Mouse (Mus musculus) cerebellum, adult 2 months (tissue): ENCODE data around the gene Tmc3. TPM values are rescaled to one million over a fixed set of nuclear protein-coding genes. Genes with fewer than 3 reads are reported as not detected.

ENCODE experiments used
- DNase-seq, 2 experiments: peaks; one replicate each; pipeline ENCODE4 v3.0.0; 2021
- H3K27ac ChIP-seq: fragments of 200-500 bp; 2 replicates; pipeline ENCODE4 v1.5.1; 2012; ENCODE audit warnings: low read length, control low read depth, inconsistent platforms; ENCODE audit not compliant: insufficient read depth
- H3K27me3 ChIP-seq: fragments of 200-500 bp; 2 replicates; pipeline ENCODE4 v1.6.1; 2012; ENCODE audit warnings: inconsistent platforms, mild to moderate bottlenecking, low read length, moderate library complexity; ENCODE audit not compliant: control insufficient read depth, insufficient read depth
- H3K4me1 ChIP-seq: fragments of 200-500 bp; 2 replicates; pipeline ENCODE4 v1.6.1; 2011; ENCODE audit warnings: low read length; ENCODE audit not compliant: control insufficient read depth, insufficient read depth
- H3K4me3 ChIP-seq: fragments of 200-500 bp; replicated peaks from 2 replicates; pipeline ENCODE3; 2011; ENCODE audit warnings: mild to moderate bottlenecking, low read depth, low read length, control low read depth; ENCODE audit not compliant: insufficient read depth
- CTCF ChIP-seq: fragments of 200-500 bp; IDR thresholded peaks from 2 replicates; pipeline ENCODE4 v1.5.1; 2011; ENCODE audit warnings: low read depth, mild to moderate bottlenecking, control low read depth, low read length, moderate library complexity, borderline replicate concordance; ENCODE audit not compliant: insufficient read depth
- POLR2A ChIP-seq: fragments of 200-500 bp; IDR thresholded peaks from 2 replicates; pipeline ENCODE4 v1.6.1; 2011; ENCODE audit warnings: low read length, control low read depth, borderline replicate concordance; ENCODE audit not compliant: insufficient read depth
- WGBS: fragments of 180-500 bp; shearing (Covaris S2); methylation state at CpG from one replicate; pipeline ENCODE4 v1.1.7; 2018; 5-methylcytosine and 5-hydroxymethylcytosine counted together
- polyA plus RNA-seq: library from polyadenylated mRNA; depleted of rRNA; stranded (reverse); fragments of >200 nt; gene quantifications from 2 replicates; pipeline ENCODE4 v1.2.3, GENCODE M21; 2012

Tmc3 gene
- polyA plus RNA-seq, 1 experiment = 0.61 TPM

DNA sequence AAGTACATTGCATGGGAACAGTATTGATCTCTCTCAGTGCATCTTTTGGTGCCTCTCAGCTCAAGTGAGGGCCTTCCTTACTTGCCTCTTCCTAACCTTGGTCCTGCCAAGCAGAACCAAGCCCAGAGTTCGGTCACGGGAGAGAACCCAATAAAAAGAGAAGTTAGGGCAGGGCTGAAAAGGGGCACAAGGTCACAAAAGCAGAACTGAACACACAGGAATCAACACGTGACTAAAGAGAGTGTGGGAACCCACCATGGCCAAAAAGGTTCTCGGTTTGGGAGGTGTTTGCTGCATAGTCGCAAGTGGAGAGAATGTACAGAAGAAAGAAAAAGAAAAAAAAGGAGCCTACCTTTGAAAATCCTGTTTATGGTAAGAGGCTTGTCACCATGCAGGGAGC lies 60.7 kb downstream of the Tmc3 start:
- no peak for DNase-seq
- no peaks in the 10 kb centered on the region; the same call in 1 of the 2 replicates for H3K4me1 ChIP-seq
- 80% methylated on average over 5 of the region's 5 CpGs for WGBS
- no peak overlapping the region for H3K27ac ChIP-seq
- no peak overlapping the region for H3K4me3 ChIP-seq
- TF ChIP-seq CTCF (no peak), POLR2A (no peak)
- H3K27me3 ChIP-seq = no peaks in the 10 kb centered on the region

DNA sequence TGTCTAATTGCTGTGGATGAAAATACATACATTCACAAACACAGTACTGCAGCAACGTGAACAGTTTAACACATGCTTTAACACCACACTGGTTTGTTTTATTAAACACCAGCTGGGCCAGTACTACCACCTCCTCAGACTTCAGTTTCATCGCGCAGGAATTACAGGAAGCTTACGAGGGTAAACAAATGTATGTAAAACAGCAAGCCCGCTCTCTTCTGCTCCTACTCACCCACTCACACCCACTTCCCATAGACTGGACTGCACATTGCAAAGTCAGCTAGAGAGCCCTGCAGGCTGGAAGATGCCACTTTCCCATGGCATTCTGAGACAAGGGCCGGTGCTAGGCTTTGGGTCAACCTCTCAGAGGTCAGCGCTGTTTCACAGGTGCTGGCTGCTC lies 64.1 kb downstream of the Tmc3 start:
- no peak for DNase-seq
- Histone ChIP-seq H3K4me3 (no peak overlapping the region), H3K27me3 (no peaks in the 10 kb centered on the region), H3K4me1 (peaks cover 5% of the 10 kb centered on the region; the same call in 1 of the 2 replicates), H3K27ac (no peak overlapping the region)
- TF ChIP-seq CTCF (no peak), POLR2A (no peak)
- WGBS = 85% methylated on average over 7 of the region's 7 CpGs

DNA sequence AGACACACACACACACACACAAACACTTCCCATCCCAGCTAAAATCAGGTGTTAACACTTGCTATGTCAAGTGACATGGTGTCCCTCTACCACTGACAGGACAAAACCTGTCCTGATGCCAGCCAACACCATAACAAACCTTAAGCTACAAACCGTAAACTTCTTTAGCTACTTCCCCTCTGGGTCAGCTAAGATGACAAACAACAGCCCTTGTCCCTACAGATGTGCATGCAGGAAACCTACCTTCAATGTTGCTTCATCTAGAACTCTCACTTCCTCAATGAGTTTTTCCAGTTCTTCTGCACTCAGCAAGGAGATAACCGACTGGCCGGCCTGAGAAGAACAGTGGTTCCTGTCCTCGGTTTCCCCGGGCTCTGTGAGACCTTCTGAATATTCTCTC lies 65.9 kb downstream of the Tmc3 start:
- Histone ChIP-seq H3K4me3 (no peak overlapping the region), H3K27me3 (no peaks in the 10 kb centered on the region), H3K27ac (no peak overlapping the region), H3K4me1 (peaks cover 5% of the 10 kb centered on the region; the same call in 1 of the 2 replicates)
- WGBS = 87% methylated on average over 5 of the region's 5 CpGs
- no peak for DNase-seq
- TF ChIP-seq POLR2A = no peak
- no peak for TF ChIP-seq CTCF

DNA sequence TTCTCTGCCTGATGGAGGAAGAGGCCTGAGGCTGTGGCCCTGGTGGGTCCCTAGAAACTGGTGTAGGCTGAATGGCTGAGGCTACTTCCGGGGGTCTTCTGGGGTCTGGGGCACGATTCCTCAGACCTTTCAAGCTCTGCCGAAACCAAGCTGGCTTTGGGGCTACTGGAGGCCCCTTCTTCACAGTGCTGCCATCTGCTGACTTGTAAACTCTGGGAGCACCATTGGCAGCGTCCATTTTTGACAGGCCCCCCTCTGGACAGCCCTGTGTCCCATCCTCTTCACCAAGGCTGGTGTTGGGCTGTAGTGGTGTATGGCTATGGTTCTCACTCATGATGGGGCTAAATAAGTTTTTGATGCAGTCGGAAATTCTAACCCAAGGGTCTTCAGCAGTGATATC lies 67.8 kb downstream of the Tmc3 start:
- no peaks in the 10 kb centered on the region for H3K27me3 ChIP-seq
- no peak overlapping the region for H3K4me3 ChIP-seq
- TF ChIP-seq POLR2A (no peak), CTCF (no peak)
- DNase-seq = no peak
- H3K4me1 ChIP-seq = peaks cover 5% of the 10 kb centered on the region; the same call in 1 of the 2 replicates
- no peak overlapping the region; the same call in 1 of the 2 replicates for H3K27ac ChIP-seq
- 67% methylated on average over 5 of the region's 5 CpGs for WGBS

DNA sequence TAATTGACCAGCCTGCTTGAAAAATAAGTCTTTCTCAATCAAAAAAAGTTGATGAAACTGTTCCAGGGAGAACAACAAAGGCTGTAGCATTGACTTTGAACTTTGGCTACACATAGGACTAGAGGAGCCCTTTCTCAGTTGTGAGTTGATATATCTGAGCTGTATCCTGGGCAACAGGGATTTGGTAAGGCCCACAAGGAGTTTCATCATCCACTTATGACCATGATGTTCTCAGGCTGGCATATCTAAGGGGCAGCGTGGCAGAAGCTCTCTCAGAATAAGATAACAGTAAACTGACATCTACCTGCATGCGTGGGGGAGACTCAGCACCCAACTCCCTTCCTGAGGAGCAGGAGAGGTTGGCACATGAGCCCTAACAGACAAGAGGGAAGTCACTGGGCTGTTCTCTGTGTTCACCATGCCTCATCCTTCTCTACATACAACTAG lies 68.9 kb downstream of the Tmc3 start:
- DNase-seq = no peak
- 88% methylated on average over 2 of the region's 2 CpGs for WGBS
- Histone ChIP-seq H3K4me1 (peaks cover 5% of the 10 kb centered on the region; the same call in 1 of the 2 replicates), H3K27me3 (no peaks in the 10 kb centered on the region), H3K27ac (no peak overlapping the region), H3K4me3 (no peak overlapping the region)
- TF ChIP-seq CTCF = no peak
- TF ChIP-seq POLR2A = no peak

DNA sequence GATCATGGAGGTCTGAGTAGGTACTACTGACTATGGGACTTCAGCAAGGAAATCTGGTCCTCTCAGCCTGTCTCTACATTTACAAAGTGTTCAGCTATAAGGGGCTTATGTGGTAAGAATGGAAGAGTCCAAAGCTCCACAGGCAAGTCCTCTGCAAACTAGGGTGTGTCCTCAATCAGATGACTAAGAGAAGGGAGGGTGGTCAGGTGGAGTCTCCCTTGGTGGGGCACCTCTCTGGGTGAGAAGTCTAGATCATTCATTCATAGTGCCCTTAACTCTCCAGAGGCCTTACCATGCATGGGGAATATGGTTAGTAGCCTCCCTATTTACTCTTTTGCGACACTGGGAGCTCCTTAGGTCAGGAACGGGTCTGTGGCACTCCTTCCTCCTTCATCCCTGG lies 69.5 kb downstream of the Tmc3 start:
- Histone ChIP-seq H3K4me3 (no peak overlapping the region), H3K27me3 (no peaks in the 10 kb centered on the region), H3K27ac (no peak overlapping the region), H3K4me1 (peaks cover 10% of the 10 kb centered on the region; the same call in 1 of the 2 replicates)
- no peak for DNase-seq
- TF ChIP-seq CTCF = no peak
- no peak for TF ChIP-seq POLR2A
- 84% methylated on average over 2 of the region's 2 CpGs for WGBS

DNA sequence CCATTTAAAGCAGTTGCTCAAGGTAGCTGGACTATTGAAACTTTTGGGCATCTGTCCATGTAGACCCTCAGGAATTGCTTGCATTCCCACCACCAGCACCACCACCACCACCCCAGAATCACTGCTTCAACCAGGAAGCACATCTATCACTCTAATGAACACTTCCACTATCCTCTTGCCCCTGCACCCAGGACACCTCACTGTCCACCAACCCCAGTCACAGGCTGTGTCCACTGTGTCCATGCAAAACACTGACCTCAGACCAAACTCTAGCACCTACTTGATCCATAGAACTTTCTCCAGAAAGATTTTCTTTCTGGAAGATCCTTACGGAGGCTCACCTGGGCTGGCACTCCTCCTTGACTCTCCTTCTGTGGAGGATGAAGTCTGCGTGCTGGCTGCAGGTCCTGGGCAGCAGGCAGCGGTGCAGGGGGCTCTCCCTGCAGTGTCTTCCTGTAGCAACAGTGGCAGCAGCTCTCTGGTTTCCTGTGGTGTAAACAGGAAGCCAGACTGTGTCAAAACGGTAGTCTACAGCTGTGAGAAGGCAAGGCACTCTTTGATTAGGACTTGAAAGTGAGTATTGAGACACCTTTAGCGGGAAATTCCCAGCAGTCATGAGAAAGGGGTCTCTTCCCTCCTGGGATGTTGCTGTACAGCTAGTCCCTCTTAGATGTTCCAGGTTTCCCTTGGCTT lies 70.4 kb downstream of the Tmc3 start:
- H3K4me1 ChIP-seq = peaks cover 17% of the 10 kb centered on the region
- 55% methylated on average over 5 of the region's 5 CpGs for WGBS
- TF ChIP-seq CTCF = no peak
- DNase-seq = no peak
- H3K27ac ChIP-seq = no peak overlapping the region
- no peaks in the 10 kb centered on the region for H3K27me3 ChIP-seq
- no peak overlapping the region for H3K4me3 ChIP-seq

DNA sequence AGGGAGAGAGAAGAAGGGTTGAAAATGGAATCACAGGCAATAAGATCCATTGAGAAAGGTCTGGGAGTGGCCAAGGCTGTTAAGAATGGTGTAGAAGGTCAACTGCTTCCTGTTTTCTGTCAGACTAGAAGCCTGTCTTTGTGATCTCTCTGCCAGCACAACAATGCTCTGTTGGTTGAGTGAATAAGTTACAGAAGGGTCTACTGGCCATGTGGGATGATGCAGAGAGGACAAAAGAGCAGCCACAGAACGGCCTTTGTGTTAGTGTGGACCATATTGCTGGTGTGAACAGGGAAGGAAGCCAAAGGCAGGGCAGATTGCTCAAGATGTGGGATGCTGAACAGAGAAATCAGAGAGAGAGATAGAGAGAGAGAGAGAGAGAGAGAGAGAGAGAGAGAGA lies 74.0 kb downstream of the Tmc3 start:
- TF ChIP-seq CTCF = no peak
- TF ChIP-seq POLR2A = no peak
- DNase-seq = no peak
- H3K27ac ChIP-seq = peak overlapping the region; percentile 32; the same call in 1 of the 2 replicates
- no peaks in the 10 kb centered on the region for H3K27me3 ChIP-seq
- WGBS = 13% methylated on average over 1 of the region's 1 CpGs
- H3K4me1 ChIP-seq = peaks cover 43% of the 10 kb centered on the region
- no peak overlapping the region for H3K4me3 ChIP-seq
